Mouse (Mus musculus) adrenal gland, adult 8-10 months (tissue): Measurements from ENCODE around the gene Bok. TPM values are rescaled to one million over a fixed set of nuclear protein-coding genes. Genes with fewer than 3 reads are reported as not detected.

ENCODE experiments used
- DNase-seq: peaks from one replicate; pipeline ENCODE4 v3.0.0; 2022
- total RNA-seq, 4 experiments: library from RNA; stranded (reverse); gene quantifications; 2 replicates each; pipeline ENCODE4 v1.2.4; 2022

Bok gene
- total RNA-seq, 4 experiments from 2014 or later = 9.1 to 13.5 (median 11.1) TPM

GRCm38 (mm10) chr1:93691106-93691505 is 5.6 kb downstream of the Bok start:
- no peak for DNase-seq

- no peak for DNase-seq
Observed at GRCm38 (mm10) chr1:93691786-93692357, 6.4 kb downstream of the Bok start.

- DNase-seq = no peak
Observed at GRCm38 (mm10) chr1:93692773-93693172, 7.3 kb downstream of the Bok start.

- no peak for DNase-seq
Observed at GRCm38 (mm10) chr1:93693502-93693901, 8.0 kb downstream of the Bok start.

- no peak for DNase-seq
Observed at GRCm38 (mm10) chr1:93693943-93694342, 8.5 kb downstream of the Bok start.

- DNase-seq = peak; percentile 61
Observed at GRCm38 (mm10) chr1:93694966-93695365, 9.5 kb downstream of the Bok start.

GRCm38 (mm10) chr1:93697317-93697716 is 11.9 kb downstream of the Bok start:
- no peak for DNase-seq

GRCm38 (mm10) chr1:93699159-93699558 is 13.7 kb downstream of the Bok start:
- no peak for DNase-seq

GRCm38 (mm10) chr1:93702106-93702505 is 16.6 kb downstream of the Bok start:
- no peak for DNase-seq

- DNase-seq = no peak
Observed at GRCm38 (mm10) chr1:93703472-93704048, 18.1 kb downstream of the Bok start.

GRCm38 (mm10) chr1:93704341-93704740 is 18.9 kb downstream of the Bok start:
- no peak for DNase-seq

GRCm38 (mm10) chr1:93705389-93705788 is 19.9 kb downstream of the Bok start:
- no peak for DNase-seq

GRCm38 (mm10) chr1:93716166-93716565 is 30.7 kb downstream of the Bok start:
- DNase-seq = no peak

- DNase-seq = no peak
Observed at GRCm38 (mm10) chr1:93721557-93721956, 36.1 kb downstream of the Bok start.

DNA sequence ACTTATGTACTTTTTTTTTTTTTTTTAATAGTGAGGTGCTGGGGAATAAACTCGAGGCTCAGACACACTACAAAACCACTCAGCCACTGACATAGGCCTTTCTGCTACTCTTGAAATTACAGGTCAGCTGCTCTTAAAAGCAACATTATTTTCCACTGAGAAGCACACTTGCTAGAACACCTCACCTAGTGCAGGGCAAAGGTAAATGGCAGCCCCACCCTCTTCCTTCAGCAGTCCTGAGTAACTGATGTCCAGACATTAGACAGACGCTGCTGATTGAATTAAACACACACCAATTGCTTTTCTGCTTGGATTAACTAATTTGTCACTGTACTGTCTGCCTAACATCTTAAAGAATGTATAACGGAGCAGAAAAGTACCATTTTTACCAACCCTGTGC is 39.2 kb downstream of the Bok start:
- DNase-seq = no peak

DNA sequence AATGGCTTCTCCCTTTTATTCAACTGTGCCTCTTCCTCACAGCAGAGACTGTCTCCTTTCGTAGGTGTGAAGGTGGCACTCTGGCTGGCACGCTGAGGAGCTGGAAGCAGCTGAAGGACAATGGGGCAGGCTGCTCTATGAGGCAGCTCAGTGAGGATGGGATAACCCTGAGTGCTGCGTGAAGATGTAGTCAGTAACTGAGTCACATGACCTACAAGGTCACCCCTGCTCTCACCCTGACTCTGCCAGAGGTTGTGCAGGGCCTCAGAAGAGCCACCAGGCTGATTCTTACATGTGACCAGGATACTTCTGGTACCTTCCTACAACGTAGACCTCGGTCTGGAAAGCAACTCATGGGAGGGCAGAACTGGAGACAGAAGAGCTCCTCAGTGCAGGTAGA is 40.2 kb downstream of the Bok start:
- DNase-seq = peak; percentile 73

GRCm38 (mm10) chr1:93726116-93726515 is 40.7 kb downstream of the Bok start:
- no peak for DNase-seq

- peak; percentile 59 for DNase-seq
Observed at GRCm38 (mm10) chr1:93726974-93727373, 41.5 kb downstream of the Bok start.

GRCm38 (mm10) chr1:93731103-93731502 is 45.6 kb downstream of the Bok start:
- DNase-seq = no peak

DNA sequence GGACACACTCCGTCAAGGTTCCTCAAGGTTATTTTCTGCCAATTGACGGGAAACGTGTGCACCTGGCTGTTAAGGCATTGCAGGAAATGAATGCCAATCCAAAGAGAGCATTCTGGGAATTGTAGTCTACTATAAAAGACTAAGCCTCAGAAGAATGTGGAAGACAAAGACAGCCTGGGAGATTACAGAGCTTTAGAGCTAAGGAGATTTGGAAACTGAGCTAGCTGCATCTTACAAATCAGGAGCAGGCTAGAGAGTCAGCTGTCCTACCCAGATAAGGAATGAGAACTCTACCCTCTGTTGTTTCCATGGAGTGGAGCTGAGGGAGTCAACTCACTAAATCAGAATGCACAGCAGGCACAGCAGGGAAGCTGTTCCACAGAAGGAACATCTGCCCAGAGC is 46.4 kb downstream of the Bok start:
- DNase-seq = no peak

DNA sequence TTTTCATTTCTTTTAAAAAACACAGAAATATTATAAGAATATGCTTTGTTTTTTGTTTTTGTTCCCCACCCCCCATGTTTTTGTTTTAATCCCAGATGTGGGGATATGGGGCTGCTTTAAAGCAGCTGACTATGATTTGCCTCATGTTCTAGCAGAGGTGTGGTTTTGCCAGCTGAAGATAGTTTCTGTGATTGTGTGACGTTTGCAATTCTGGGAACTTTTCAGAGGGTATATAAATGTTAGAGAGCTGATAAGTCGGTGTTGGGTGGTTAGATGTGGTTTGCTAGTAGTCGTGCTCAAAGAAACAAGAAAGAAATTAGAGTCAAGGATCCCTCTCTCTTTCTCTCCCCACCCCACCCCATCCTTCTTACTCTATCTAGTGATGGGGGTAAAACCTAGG is 50.4 kb downstream of the Bok start:
- no peak for DNase-seq

- DNase-seq = no peak
Observed at GRCm38 (mm10) chr1:93737711-93738110, 52.3 kb downstream of the Bok start.

- DNase-seq = no peak
Observed at GRCm38 (mm10) chr1:93740671-93741070, 55.2 kb downstream of the Bok start.

DNA sequence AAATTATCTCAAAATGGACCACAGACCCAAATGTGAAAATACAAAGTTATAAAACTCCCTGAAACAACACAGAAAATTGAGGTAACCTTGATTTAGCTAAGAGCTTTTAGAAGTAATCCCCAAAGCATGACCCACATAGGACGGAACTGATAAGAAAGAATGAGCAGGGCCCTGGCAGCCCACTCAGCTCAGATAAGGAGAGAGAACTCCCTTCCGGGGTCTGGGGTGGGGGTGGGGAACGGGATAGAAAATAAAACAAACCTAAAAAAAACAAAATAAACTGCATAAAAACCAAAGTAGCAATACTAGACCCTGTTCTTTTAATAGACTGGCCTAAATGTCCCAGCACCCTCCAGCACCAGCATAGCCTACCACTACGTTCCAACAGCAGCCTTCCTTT is 56.5 kb downstream of the Bok start:
- no peak for DNase-seq

GRCm38 (mm10) chr1:93742910-93743309 is 57.5 kb downstream of the Bok start:
- DNase-seq = no peak
